Mouse (Mus musculus): Measurements from ENCODE around the gene Fat1. TPM values are rescaled to one million over a fixed set of nuclear protein-coding genes. Genes with fewer than 3 reads are reported as not detected.

Gene Fat1
- polyA plus RNA-seq, 1 experiment from 2014 or later = 0.78 TPM

DNA sequence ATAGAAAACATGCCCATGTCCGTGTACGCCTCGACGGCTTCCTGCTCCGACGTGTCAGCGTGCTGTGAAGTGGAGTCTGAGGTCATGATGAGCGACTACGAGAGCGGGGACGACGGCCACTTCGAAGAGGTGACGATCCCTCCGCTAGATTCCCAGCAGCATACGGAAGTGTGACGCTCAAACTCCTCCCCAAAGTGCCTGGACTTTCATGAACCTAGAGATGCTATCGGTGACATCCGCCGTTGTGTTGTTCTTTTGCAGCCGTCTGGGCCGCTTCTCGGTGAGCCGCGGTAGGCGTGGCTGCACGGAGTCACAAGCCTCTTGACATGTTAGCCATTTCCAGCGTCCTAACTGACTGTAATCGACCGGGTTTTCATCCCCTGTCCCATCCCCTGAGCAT lies 116.0 kb downstream of the Fat1 start:
- Histone ChIP-seq H3K36me3 (replicated peaks; ENCODE audit: insufficient read depth, low read length) (peaks cover 3% of the 10 kb centered on the region), H3K4me2 (ENCODE audit: low read depth, low read length) (no peak overlapping the region), H3K4me1 (ENCODE audit: insufficient read depth) (no peaks in the 10 kb centered on the region), H3K4me3 (ENCODE audit: low read depth, low read length) (no peak overlapping the region), H3K9ac (replicated peaks) (no peak overlapping the region), H3K27me3 (ENCODE audit: insufficient read depth, low read length) (no peaks in the 10 kb centered on the region), H3K9me3 (ENCODE audit: low read length) (no peaks in the 10 kb centered on the region), H3K27ac (ENCODE audit: low read depth) (no peak overlapping the region)
- TF ChIP-seq CTCF (IDR thresholded peaks at IDR 0.05; ENCODE audit: low read depth) (no peak), EP300 (IDR thresholded peaks at IDR 0.05; ENCODE audit: low read depth) (no peak)
- ATAC-seq (no peak), DNase-seq (no peak)
- WGBS (ENCODE audit: insufficient replicate concordance) = 94% methylated on average over 30 of the region's 30 CpGs

DNA sequence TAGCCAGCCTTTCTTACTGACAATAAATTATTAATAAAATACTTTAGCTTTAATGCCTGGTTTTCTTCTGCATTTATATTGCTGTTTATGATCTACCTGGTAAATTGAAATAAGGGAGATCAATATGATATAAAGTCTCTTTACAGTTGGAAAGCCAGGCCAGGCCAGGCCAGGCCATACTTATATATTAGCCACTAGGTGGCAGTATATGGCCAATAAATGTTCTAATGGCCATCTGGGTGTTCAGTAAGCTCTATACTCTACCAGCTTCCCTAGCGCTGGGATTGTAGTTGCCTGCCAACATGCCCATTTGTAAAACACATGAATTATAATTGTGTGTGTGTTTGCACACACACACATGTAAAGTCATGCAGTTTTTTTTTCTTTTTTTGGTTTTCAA lies 117.0 kb downstream of the Fat1 start:
- DNase-seq (no peak), ATAC-seq (peak; percentile 54; the same call in 1 of the 2 replicates)
- H3K27me3 ChIP-seq (ENCODE audit: insufficient read depth, low read length) = no peaks in the 10 kb centered on the region
- TF ChIP-seq EP300 (IDR thresholded peaks at IDR 0.05; ENCODE audit: low read depth) = no peak
- TF ChIP-seq CTCF (IDR thresholded peaks at IDR 0.05; ENCODE audit: low read depth) = peak; percentile 55
- 76% methylated on average over 1 of the region's 1 CpGs for WGBS (ENCODE audit: insufficient replicate concordance)
- no peaks in the 10 kb centered on the region for H3K4me1 ChIP-seq (ENCODE audit: insufficient read depth)
- no peak overlapping the region for H3K4me3 ChIP-seq (ENCODE audit: low read depth, low read length)
- H3K36me3 ChIP-seq (replicated peaks; ENCODE audit: insufficient read depth, low read length) = peaks cover 3% of the 10 kb centered on the region
- no peaks in the 10 kb centered on the region for H3K9me3 ChIP-seq (ENCODE audit: low read length)
- no peak overlapping the region for H3K27ac ChIP-seq (ENCODE audit: low read depth)
- H3K9ac ChIP-seq (replicated peaks) = no peak overlapping the region
- no peak overlapping the region for H3K4me2 ChIP-seq (ENCODE audit: low read depth, low read length)

DNA sequence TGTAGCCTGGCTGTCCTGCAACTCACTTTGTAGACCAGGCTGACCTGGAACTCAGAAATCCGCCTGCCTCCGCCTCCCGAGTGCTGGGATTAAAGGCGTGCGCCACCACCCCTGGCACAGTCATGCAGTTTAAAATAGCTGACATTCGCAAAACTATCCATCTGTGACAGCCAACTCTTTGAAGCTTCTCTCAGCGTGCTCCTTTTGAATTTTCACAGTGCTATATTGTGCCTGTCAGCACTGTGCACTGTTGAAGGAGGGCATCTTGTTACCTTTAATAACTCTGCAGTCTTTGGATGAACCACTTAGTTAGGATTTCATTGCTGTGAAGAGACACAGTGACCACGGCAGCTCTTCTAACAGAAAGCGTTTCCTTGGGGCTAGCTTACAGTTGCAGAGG lies 117.4 kb downstream of the Fat1 start:
- no peak for TF ChIP-seq CTCF (IDR thresholded peaks at IDR 0.05; ENCODE audit: low read depth)
- TF ChIP-seq EP300 (IDR thresholded peaks at IDR 0.05; ENCODE audit: low read depth) = no peak
- H3K9ac ChIP-seq (replicated peaks) = no peak overlapping the region
- no peak for ATAC-seq
- H3K4me2 ChIP-seq (ENCODE audit: low read depth, low read length) = no peak overlapping the region
- no peaks in the 10 kb centered on the region for H3K27me3 ChIP-seq (ENCODE audit: insufficient read depth, low read length)
- no peak overlapping the region for H3K27ac ChIP-seq (ENCODE audit: low read depth)
- H3K4me1 ChIP-seq (ENCODE audit: insufficient read depth) = no peaks in the 10 kb centered on the region
- no peak for DNase-seq
- H3K4me3 ChIP-seq (ENCODE audit: low read depth, low read length) = no peak overlapping the region
- H3K36me3 ChIP-seq (replicated peaks; ENCODE audit: insufficient read depth, low read length) = peaks cover 3% of the 10 kb centered on the region
- 82% methylated on average over 9 of the region's 9 CpGs for WGBS (ENCODE audit: insufficient replicate concordance)
- H3K9me3 ChIP-seq (ENCODE audit: low read length) = no peaks in the 10 kb centered on the region

DNA sequence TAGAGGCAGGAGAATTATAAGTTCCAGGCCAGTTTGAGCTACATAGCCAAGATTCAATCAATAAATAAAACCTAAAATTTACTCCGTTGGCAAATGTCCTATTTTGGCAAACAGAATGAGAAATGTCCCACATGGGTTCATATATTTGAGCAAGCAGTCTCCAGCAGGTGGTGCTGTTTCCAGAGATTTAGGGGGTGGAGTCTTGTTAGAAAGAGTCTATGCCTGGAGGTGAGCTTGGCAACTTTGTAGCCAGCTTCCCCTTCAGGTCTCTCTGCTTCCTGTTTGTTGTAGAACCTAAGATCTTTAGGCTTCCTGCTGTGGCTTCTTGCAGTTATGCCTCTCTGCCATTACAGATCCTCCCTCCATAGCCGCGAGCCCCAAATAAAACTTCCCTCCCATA lies 120.3 kb downstream of the Fat1 start:
- TF ChIP-seq EP300 (IDR thresholded peaks at IDR 0.05; ENCODE audit: low read depth) (no peak), CTCF (IDR thresholded peaks at IDR 0.05; ENCODE audit: low read depth) (no peak)
- Histone ChIP-seq H3K27ac (ENCODE audit: low read depth) (no peak overlapping the region), H3K36me3 (replicated peaks; ENCODE audit: insufficient read depth, low read length) (peaks cover 3% of the 10 kb centered on the region), H3K4me1 (ENCODE audit: insufficient read depth) (no peaks in the 10 kb centered on the region), H3K27me3 (ENCODE audit: insufficient read depth, low read length) (no peaks in the 10 kb centered on the region), H3K4me3 (ENCODE audit: low read depth, low read length) (no peak overlapping the region), H3K9ac (replicated peaks) (no peak overlapping the region), H3K9me3 (ENCODE audit: low read length) (no peaks in the 10 kb centered on the region), H3K4me2 (ENCODE audit: low read depth, low read length) (no peak overlapping the region)
- DNase-seq = no peak
- 84% methylated on average over 3 of the region's 3 CpGs for WGBS (ENCODE audit: insufficient replicate concordance)
- ATAC-seq = no peak

DNA sequence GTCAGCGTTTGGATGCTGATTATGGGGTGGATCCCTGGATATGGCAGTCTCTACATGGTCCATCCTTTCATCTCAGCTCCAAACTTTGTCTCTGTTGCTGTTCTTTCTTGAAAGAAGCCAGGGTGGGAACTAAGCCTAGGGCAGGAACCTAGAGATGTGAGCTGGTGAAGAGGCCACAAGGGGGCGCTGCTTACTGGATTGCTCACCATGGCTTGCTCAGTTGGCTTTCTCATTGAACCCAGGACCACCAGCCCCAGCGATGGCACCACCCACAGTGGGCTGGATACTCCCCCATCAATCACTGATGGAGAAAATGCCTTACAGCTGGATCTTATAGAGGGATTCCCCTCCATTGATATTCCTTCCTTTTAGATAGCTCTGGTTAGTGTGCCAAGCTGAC lies 121.6 kb downstream of the Fat1 start:
- H3K9me3 ChIP-seq (ENCODE audit: low read length) = no peaks in the 10 kb centered on the region
- no peaks in the 10 kb centered on the region for H3K27me3 ChIP-seq (ENCODE audit: insufficient read depth, low read length)
- ATAC-seq = no peak
- H3K27ac ChIP-seq (ENCODE audit: low read depth) = no peak overlapping the region
- H3K4me2 ChIP-seq (ENCODE audit: low read depth, low read length) = no peak overlapping the region
- no peaks in the 10 kb centered on the region for H3K36me3 ChIP-seq (replicated peaks; ENCODE audit: insufficient read depth, low read length)
- no peak for DNase-seq
- no peak overlapping the region for H3K4me3 ChIP-seq (ENCODE audit: low read depth, low read length)
- TF ChIP-seq EP300 (IDR thresholded peaks at IDR 0.05; ENCODE audit: low read depth) (no peak), CTCF (IDR thresholded peaks at IDR 0.05; ENCODE audit: low read depth) (peak; percentile 41)
- no peaks in the 10 kb centered on the region for H3K4me1 ChIP-seq (ENCODE audit: insufficient read depth)
- no peak overlapping the region for H3K9ac ChIP-seq (replicated peaks)
- 30% methylated on average over 2 of the region's 3 CpGs for WGBS (ENCODE audit: insufficient replicate concordance)

DNA sequence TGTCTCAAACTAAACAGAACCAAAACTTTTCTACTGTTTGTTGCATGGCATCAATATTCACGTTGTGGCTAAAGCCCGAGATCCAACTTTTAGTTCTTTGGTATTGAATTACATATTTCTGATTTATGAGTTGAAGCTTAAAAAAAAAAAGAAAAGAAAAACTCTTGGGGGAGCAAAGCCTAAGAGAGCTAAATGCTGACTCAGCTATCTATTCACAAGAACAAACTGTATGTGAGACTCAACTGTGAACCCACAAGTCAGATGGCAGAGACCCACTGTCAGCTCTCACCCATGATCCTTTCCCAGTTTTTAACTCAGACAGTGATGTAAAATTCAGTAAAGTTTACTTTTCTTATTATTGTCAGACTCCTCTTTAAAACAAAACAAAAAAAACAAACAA lies 124.8 kb downstream of the Fat1 start:
- Histone ChIP-seq H3K4me3 (ENCODE audit: low read depth, low read length) (no peak overlapping the region), H3K36me3 (replicated peaks; ENCODE audit: insufficient read depth, low read length) (no peaks in the 10 kb centered on the region), H3K9ac (replicated peaks) (no peak overlapping the region), H3K27me3 (ENCODE audit: insufficient read depth, low read length) (no peaks in the 10 kb centered on the region), H3K4me2 (ENCODE audit: low read depth, low read length) (no peak overlapping the region), H3K27ac (ENCODE audit: low read depth) (no peak overlapping the region), H3K4me1 (ENCODE audit: insufficient read depth) (no peaks in the 10 kb centered on the region), H3K9me3 (ENCODE audit: low read length) (no peaks in the 10 kb centered on the region)
- 80% methylated on average over 2 of the region's 2 CpGs for WGBS (ENCODE audit: insufficient replicate concordance)
- no peak for TF ChIP-seq CTCF (IDR thresholded peaks at IDR 0.05; ENCODE audit: low read depth)
- no peak for TF ChIP-seq EP300 (IDR thresholded peaks at IDR 0.05; ENCODE audit: low read depth)
- DNase-seq = no peak
- ATAC-seq = no peak

DNA sequence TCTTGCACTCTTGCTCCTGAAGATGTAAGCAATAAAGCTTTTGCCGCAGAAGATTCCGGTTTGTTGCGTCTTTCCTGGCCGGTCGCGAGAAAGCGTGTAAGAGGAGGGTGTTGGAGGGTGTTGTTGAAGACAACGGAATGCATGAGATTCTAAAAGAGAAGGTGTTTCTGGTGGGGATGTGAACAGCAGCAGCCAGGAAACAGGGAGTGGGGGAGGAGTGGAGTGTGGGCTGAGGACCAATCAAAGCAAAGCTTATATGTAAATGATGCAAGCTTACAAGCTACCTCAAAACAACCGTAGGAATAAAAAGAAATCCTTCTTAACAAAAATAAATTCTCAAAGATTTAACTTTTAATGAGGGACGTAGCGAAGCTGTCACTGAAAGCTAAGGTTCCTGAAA lies 127.1 kb downstream of the Fat1 start:
- H3K9ac ChIP-seq (replicated peaks) = no peak overlapping the region
- TF ChIP-seq EP300 (IDR thresholded peaks at IDR 0.05; ENCODE audit: low read depth) (no peak), CTCF (IDR thresholded peaks at IDR 0.05; ENCODE audit: low read depth) (no peak)
- H3K4me3 ChIP-seq (ENCODE audit: low read depth, low read length) = no peak overlapping the region
- no peak for ATAC-seq
- DNase-seq = no peak
- 0 out of 2 replicates have a peak overlapping the region, but pooled peaks have one; percentile 82 for H3K27ac ChIP-seq (ENCODE audit: low read depth)
- 82% methylated on average over 11 of the region's 11 CpGs for WGBS (ENCODE audit: insufficient replicate concordance)
- H3K4me2 ChIP-seq (ENCODE audit: low read depth, low read length) = no peak overlapping the region
- no peaks in the 10 kb centered on the region for H3K4me1 ChIP-seq (ENCODE audit: insufficient read depth)
- no peaks in the 10 kb centered on the region for H3K27me3 ChIP-seq (ENCODE audit: insufficient read depth, low read length)
- no peaks in the 10 kb centered on the region for H3K36me3 ChIP-seq (replicated peaks; ENCODE audit: insufficient read depth, low read length)
- no peaks in the 10 kb centered on the region for H3K9me3 ChIP-seq (ENCODE audit: low read length)

Data from liver, postnatal 0 days (tissue).